Mouse (Mus musculus): ENCODE measurements around the gene Ppm1d.

The Ppm1d gene

DNA sequence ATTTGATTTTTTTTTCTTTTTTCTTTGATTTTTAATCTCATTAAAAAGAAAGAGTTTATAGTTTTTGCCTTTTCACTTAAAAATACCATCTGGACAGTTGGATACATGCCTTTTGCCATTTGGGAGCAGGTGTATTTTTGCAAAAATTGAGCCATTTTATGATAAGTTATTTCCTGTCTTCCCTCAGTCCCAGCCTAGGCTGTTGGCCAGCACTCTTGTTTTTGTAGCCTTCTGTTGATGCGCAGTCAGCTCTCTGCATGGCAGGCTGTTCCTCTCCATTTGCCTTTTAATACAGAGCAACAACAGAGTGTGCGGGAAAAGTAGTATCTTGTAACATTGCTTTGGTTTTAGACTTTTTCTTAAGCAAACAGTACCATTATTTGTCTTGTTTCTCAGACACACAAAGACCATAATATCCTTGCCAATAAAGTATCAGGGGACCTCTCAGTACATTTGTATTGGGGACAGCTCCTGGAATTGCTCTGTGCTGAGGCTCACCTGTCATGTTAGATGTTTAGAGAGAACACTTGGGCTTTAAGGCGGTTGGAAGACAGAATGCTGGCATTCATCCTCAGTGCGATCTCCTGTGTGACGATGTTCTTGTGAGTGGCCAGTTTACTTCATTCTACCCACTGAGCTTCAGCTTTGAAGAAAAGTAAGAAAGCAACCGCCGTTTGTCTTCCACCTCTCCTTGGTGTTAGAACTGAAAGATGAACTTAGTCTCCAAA lies 18.3 kb downstream of the Ppm1d start:
- no peak for DNase-seq (ENCODE audit: low spot score in 2 of 2)

DNA sequence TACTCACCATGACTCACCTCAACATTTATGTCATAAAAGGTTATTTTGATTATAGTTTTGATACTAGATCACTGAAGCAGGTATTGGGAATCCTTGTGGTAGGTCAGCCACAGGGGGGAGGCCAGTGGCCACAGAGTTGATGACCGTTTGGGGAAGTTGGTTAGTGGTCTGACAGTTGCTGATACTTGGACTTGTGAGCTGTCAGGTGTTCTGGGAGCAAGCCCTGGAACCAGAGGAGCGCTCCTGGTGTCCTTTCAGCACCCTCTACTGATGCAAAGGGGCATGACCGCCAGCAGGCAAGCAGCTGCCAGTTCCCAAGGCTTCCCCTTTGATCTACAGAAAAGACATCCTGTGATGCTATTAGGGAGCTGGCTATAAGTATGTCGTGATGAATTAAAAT lies 23.7 kb downstream of the Ppm1d start:
- peak; percentile 41 to 54 for DNase-seq (ENCODE audit: low spot score in 2 of 2)

DNA sequence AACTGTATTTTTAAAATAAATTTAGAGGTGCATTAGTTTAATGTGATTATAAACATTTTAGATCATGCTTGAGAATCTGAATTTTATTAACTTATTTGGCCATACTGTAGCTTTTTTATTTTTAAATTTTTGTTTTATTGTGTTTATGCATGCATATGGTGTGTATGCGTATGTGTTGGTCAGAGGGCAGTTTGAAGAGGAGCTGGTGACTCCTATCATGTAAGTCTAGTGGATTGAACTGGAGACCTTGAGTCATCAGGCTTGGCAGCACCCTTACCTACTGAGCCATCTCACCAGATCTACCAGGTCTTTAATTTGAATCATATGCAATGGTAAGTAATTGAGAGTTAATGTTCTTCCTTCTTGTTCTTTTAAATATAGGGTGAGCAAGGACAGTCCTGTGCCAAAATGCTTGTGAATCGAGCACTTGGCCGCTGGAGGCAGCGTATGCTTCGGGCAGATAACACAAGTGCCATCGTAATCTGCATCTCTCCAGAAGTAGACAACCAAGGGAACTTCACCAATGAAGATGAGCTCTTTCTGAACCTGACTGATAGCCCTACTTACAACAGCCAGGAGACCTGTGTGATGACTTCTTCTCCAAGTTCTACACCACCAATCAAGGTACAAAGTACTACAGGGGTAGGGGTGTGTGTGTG lies 28.3 kb downstream of the Ppm1d start:
- DNase-seq (ENCODE audit: low spot score in 2 of 2): no peak

DNA sequence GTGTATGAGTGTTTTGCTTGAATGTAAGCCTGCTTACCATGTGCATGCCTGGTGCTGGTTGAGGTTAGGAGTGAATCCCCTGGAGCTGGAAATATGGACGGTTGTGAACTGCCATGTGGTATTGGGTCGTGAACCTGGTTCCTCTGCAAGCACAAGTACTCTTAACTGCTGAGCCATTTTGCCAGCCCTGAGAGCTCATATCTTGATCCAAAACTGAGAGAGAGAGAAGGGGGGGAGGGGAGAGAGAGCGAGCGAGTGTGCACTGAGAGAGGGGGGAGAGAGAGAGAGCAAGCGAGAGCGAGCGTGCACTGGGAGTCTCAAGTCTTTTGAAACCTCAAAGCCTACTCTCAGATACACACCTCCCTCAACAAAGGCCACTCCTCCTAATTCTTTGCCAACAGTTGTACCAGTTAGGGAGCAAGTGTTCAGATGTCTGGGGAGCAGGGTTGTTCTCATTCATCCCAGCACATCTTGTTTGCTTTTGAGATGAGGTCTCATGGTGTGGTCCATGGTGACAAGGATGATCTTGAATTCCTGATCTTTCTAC lies 29.1 kb downstream of the Ppm1d start:
- DNase-seq (ENCODE audit: low spot score in 2 of 2): no peak

DNA sequence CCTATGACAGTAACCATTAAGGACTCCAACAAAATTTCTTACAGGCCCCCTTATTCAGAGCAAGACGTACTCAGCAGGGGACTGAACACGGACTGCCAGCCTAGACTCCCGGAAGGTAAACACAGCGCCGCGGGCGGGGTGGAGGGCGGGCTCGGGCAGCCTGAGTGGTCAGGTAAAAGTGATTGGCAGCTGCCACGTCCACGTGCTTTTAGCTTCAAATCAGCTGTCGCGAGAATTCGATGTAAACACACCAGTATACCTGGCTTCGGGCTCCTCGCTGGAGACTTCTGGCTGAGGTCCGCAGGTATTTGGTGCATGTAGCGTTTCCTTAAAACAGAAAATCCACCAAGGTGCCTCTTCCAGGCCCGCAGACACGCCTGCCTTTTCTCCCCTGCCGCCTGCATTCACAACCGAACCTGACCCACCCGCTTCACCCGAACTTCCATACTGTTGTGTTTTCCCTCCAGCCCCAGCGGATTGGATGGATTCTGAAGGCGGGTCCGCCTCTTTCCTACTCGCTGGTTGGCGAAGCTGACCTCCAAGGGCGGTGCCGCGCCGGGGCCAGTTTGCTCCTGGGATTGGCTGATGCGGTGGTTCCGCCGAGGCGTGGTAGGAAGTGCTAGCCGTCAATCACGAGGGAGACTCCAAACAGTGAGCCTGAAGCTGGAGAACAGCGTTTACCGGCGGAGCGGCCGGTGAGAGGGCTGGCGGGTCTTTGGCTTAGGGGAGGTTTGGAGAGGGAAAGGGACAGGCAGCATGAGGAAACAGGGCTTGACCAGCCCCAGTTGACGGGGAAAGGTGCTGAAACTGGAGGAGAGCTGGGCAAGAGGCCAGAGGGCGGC lies 41.7 kb downstream of the Ppm1d start, which contains the start of gene Bcas3:
Gene Bcas3 (plus strand): TSS at position 629 of the 842 bp plus-strand sequence.
- peak; percentile 98 to 99 for DNase-seq (ENCODE audit: low spot score in 2 of 2)

DNA sequence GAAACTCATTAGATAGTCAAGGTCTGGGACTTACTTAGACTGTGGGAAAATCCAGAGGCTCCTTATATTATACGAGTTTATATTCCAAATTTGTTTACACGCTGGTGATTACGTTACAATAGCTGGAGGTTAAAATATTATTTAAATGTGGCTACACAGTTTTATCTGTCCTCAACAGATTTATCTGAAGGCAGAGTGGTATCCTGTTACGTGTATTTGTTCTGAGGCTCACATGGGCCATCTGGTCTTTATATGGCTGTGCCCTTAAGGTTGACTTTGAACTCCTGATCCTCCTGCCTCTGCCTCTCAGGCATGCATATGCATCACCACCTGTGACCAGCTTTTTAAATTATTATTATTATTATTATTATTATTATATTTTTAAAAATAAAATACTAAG lies 42.8 kb downstream of the Ppm1d start:
- DNase-seq (ENCODE audit: low spot score in 2 of 2): no peak

DNA sequence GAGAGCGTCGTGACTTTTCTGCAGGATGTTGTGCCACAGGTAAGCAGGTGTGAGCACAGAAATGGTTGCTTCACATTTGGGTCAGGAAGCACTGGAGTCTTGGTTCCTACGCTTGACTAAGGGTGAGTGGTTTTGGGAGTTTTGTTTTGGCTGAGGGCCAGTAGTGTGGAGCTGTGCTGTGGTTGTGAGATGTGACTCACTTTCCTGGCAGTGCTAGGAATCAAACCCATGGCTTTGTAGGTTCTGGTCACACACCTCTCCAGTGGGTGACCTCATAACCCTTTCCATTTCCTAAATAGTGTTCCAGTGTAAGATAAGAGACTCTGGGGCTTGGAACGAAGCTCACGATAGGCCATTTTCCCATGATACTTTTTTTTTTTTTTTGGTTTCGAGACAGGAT lies 48.6 kb downstream of the Ppm1d start:
- DNase-seq (ENCODE audit: low spot score in 2 of 2): no peak

DNA sequence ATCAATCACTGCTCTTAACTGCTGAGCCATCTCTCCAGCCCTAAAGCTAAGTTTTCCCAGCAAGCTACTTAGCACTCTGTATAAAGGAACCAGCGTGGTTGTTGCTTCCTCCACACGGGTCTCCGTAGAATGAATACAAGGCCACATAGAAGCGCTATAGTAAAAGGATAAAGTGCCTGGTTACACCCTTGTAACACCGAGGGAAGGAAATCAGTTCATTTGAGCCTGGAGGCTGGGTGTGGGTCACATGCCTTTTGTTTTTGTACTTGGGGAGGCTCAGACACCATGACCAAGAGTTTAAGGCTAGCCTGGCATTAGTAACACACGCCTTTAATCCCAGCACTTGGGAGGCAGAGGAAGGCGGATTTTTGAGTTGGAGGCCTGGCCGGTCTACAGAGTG lies 50.6 kb downstream of the Ppm1d start:
- DNase-seq (ENCODE audit: low spot score in 2 of 2): no peak

DNA sequence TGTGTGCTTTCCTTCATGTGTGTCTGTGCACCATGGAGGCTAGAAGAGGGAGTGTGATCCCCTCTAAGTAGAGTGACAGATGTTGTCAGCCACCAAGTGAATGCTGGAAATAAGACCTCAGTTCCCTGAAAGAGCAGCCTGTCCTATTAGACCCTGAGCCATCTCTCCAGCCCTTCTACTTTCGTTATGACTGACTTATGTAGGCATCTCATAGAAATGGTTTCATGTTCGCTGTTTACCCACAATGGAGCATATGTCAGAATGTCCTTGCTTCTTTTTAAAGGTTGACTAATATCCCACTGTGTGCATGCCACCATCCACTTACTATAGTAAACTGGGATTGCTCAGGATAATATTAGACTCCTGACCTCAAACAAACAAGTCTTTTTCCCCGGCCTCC lies 55.1 kb downstream of the Ppm1d start:
- DNase-seq (ENCODE audit: low spot score in 2 of 2): no peak

DNA sequence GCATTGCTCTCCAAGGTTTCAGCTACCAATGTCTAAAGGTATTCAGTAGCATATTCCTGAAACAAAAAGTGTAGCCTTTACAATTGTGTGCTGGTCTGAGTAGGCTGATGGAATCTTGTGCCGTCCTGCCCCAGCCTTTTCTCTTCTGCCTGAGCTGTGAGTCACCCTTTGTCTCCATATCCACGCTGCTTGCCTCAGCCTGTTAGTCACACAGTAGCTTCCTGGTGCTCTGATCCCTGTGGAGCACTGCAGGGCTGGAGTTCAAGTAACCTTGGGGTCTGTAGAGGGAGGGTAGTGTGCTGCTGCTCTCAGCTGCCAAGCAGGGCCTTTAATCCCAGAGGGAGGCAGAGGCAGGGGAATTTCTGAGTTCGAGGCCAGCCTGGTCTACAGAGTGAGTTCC lies 56.8 kb downstream of the Ppm1d start:
- DNase-seq (ENCODE audit: low spot score in 2 of 2): peak; percentile 30 to 53

DNA sequence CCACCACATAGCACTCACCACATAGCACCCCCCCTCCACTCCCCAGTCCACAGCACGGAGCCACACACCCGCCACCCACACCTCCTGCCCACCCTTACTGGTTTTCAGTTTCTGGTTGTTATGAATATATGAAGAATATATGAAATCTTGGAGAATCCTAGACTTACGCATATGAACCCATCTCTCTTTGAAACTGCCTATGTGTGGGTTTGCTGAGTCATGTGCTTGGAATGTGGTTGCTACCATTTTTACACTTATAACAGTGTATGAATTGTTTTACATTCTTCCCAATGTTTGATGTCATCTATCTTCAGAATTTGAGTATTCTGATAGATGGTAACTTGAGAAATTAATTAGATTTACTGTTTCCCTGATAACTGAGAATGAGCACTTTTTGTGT lies 68.0 kb downstream of the Ppm1d start:
- no peak for DNase-seq (ENCODE audit: low spot score in 2 of 2)

DNA sequence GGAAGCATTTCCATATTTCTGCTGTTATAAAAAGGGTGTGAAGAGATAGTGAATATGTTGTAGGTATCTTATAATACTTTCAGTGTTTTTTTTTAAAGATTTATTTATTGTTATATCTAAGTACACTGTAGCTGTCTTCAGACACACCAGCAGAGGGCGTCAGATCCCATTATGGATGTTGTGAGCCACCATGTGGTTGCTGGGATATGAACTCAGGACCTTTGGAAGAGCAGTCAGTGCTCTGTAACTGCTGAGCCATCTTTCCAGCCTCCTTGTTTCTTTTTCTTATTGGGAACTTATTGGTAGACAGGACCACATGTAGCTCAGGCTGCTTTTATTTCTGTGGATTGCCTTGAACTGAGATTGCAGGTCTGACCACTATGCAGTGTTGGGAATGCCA lies 69.0 kb downstream of the Ppm1d start:
- no peak for DNase-seq (ENCODE audit: low spot score in 2 of 2)

DNA sequence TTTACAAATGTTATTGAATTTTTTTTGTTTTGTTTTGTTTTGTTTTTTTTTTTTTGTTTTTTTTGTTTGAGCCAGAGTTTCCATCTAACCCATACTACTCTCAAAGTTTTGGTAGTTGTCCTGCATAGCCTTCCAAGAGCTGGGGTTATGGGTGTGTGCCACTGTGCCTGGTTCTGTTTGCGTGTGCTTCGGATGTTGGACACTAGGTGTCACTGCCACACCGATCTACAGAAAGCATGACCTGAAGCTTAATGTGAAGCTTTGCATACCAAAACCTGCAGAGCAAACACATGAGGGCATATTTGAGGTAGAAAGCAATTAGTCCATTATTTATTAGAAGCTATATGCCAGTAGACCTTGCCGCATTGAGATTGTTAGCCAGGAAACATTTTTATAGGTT lies 71.0 kb downstream of the Ppm1d start:
- DNase-seq (ENCODE audit: low spot score in 2 of 2): peak; percentile 68 to 77

DNA sequence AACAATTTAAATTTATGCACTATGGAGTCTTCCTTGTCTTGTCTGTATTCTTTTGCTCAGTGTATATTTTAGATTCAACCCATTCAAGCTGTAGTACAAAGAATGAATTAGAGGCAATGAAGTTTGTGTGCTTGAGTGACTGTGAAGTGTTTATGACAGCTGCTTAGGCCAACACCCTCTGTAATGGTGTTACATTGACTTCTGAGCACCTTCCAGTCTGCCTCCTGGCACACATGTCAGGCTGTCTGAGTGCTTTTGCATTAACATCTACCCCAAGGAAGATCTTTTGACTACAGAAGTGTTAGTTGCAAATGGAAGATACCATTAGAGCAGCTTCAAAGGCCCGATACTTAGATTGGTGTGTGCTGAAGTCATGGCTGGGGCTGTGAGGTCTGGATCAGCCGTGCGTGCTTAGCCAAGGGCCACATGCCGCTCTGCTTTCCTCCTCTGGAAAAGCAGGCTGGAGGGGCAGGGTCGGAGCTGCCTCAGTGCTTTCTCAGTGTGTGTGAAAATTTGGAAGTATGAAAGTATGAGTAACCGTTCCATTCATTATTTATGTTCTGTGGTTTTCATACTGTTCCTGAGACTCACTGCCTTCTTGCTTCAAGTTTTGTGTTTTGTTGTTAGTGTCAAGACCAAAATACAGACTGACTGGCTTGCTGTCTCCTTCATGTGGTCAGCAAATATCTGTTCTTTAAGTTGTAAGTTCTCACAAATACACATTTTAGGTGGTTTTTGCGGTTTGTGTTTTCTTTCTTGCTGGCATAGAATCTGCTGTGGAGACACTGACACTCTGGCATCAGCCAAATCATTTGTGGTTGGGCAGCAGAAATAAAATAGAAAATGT lies 73.2 kb downstream of the Ppm1d start:
- no peak for DNase-seq (ENCODE audit: low spot score in 2 of 2)

DNA sequence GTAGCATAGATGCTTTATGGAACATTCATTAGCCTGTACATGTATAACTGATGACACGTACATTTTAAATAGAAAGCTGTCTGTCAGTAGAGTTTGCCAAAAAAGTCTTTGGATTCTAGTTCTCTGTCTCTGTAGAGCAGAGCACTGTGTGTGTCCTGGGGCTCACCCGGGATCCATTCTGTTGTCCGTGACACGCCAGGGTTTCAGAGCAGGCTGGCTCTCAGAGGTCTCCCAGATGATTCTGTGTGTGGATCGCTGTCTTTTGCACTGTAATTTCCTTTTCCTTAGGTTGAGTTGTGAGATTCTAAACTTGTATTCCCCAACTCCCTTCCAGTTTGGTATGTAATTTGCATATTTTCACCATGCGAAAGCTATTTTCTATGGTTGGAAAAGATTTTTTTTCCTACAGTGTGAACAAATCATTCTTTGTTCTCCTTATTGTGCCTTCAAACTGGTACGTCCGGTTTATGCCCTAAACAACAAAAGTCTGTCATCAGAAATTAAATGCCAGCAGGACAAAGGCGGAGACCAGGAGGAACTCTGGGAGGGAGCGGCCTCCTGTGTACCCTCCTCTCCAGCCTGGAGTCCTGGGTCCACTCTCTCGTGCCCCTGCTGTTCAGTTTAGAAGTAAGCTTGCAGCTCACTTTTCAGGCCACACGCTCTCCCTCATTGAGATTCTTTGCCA lies 81.3 kb downstream of the Ppm1d start:
- peak; percentile 17 to 31 for DNase-seq (ENCODE audit: low spot score in 2 of 2)

DNA sequence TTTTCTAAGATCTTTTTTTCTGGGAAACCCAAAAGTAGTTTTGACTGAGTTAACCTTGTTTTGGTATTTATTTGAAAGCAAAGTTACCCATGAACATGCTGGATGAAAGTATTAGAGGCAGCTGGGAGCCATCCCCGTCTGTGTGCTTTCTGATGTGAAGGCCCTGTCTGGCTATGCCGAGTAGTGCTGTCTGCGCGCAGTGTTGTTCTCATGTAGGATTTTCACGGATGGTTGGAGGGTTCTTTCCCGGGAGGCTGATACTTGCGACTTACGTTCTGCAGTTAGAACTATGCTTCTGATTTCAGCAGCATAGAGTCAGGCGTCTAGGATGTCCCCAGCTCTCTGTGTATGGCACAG lies 81.8 kb downstream of the Ppm1d start:
- no peak for DNase-seq (ENCODE audit: low spot score in 2 of 2)

DNA sequence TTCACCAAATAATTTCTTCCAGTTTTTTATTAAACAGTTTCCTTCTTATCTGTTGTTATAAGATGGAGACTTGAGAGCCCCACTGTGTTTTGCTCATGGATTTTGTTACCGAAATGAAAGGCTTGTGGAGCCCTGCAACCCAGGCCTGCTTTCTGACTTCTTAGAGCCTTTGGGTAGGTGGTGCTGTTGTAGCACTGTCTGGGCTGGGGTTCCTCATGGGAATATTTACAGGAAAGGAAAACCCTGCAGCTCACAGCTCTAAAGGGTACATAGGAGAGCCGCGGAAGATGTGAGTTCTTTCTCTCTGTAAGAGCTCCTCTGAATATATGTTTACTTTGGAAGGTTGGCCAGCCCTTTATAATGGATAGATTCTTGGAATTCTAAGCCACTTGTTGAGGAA lies 82.9 kb downstream of the Ppm1d start:
- DNase-seq (ENCODE audit: low spot score in 2 of 2): no peak

DNA sequence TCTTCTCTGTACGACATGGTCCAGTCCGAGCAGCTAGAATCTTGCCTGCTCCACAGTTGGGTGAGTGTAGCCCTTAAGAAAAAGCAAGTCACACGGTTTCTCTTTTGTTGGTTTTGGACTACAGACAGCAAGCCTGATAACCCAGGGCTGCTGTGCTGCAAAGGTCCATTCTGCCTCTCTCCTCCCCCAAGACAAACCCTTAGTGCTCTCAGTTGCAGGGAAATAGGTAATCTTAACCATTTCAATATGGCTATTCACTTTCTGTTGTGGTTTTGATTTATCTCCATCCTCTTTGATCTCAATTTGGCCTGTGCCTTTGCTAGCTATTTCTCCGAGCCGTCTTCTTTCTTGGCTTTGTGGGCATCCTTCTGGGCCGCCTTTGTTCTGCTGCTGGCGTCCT lies 84.3 kb downstream of the Ppm1d start:
- DNase-seq (ENCODE audit: low spot score in 2 of 2): no peak

Measured in urinary bladder, postnatal 36 days (tissue).